ENCODE assay signal across 22 mouse cellular contexts in genomic region chr4:88697753-88698152, GRCm38 (mm10). TPM values are rescaled to one million over a fixed set of nuclear protein-coding genes. Genes with fewer than 3 reads are reported as not detected.
"Had no signal": no experiment of that assay in that cellular context is flagged by ENCODE, and none has a peak within 500 bp of the region (broad histone marks: within the 10 kb centered on the region; RNA-seq: fewer than 3 reads in every experiment).

No protein-coding gene starts in this region.

- H3K27ac ChIP-seq: lung, embryonic 15.5 days; midbrain, embryonic 13.5 days; midbrain, embryonic 15.5 days; neural tube, embryonic 12.5 days; stomach, embryonic 15.5 days; stomach, postnatal 0 days had no signal

- DNase-seq: lung, adult 2 months; lung, postnatal 14 days; lung, postnatal 36 days; right cerebral cortex, postnatal 14 days; thymus, adult 2 months; thymus, postnatal 25 days; thymus, postnatal 4 days had no signal

- ATAC-seq: lung, postnatal 0 days; midbrain, embryonic 13.5 days; midbrain, embryonic 15.5 days had no signal

- H3K4me3 ChIP-seq: lung, embryonic 15.5 days; midbrain, embryonic 13.5 days; midbrain, embryonic 15.5 days; neural tube, embryonic 12.5 days; stomach, embryonic 15.5 days had no signal

- H3K4me1 ChIP-seq: lung, embryonic 15.5 days; midbrain, embryonic 13.5 days; midbrain, embryonic 15.5 days; neural tube, embryonic 12.5 days; stomach, embryonic 15.5 days had no signal

- H3K9ac ChIP-seq: lung, embryonic 15.5 days; midbrain, embryonic 13.5 days; midbrain, embryonic 15.5 days; neural tube, embryonic 12.5 days; stomach, embryonic 15.5 days had no signal

- H3K36me3 ChIP-seq: lung, embryonic 15.5 days; midbrain, embryonic 13.5 days; midbrain, embryonic 15.5 days; neural tube, embryonic 12.5 days; stomach, embryonic 15.5 days had no signal

- H3K27me3 ChIP-seq: lung, embryonic 15.5 days; megakaryocyte, embryonic 14.5 days; midbrain, embryonic 15.5 days; neural tube, embryonic 12.5 days; stomach, embryonic 15.5 days had no signal

- H3K4me2 ChIP-seq: lung, embryonic 15.5 days; midbrain, embryonic 11.5 days; midbrain, embryonic 13.5 days; midbrain, embryonic 15.5 days; neural tube, embryonic 12.5 days; stomach, embryonic 15.5 days had no signal

- H3K9me3 ChIP-seq: lung, embryonic 15.5 days; megakaryocyte, embryonic 14.5 days; midbrain, embryonic 13.5 days; midbrain, embryonic 15.5 days; neural tube, embryonic 12.5 days; stomach, embryonic 15.5 days had no signal

RNA-seq across cellular contexts. Expression of gene Ifnab, which starts 6.6 kb away (rescaled TPM):
- polyA plus RNA-seq: lung, adult 2 months; lung, embryonic 15.5 days; lung, postnatal 0 days; macrophage; midbrain, embryonic 11.5 days; midbrain, embryonic 13.5 days; midbrain, embryonic 15.5 days; midbrain, postnatal 0 days; neural tube, embryonic 12.5 days; neural tube, embryonic 14.5 days; spleen, adult 2 months; stomach, embryonic 15.5 days; stomach, postnatal 0 days; thymus, adult 2 months; urinary bladder, adult 2 months had no signal

RNA-seq across cellular contexts. Expression of gene Ifna2, which starts 14.0 kb away (rescaled TPM):
- polyA plus RNA-seq: lung, adult 2 months; lung, embryonic 15.5 days; lung, postnatal 0 days; macrophage; midbrain, embryonic 11.5 days; midbrain, embryonic 13.5 days; midbrain, embryonic 15.5 days; midbrain, postnatal 0 days; neural tube, embryonic 12.5 days; neural tube, embryonic 14.5 days; spleen, adult 2 months; stomach, embryonic 15.5 days; stomach, postnatal 0 days; testis, adult 2 months; thymus, adult 2 months; urinary bladder, adult 2 months had no signal

RNA-seq across cellular contexts. Expression of gene Ifna16, which starts 21.0 kb away (rescaled TPM):
- polyA plus RNA-seq: lung, adult 2 months; lung, embryonic 15.5 days; lung, postnatal 0 days; macrophage; midbrain, embryonic 11.5 days; midbrain, embryonic 13.5 days; midbrain, embryonic 15.5 days; midbrain, postnatal 0 days; neural tube, embryonic 12.5 days; neural tube, embryonic 14.5 days; spleen, adult 2 months; stomach, embryonic 15.5 days; stomach, postnatal 0 days; testis, adult 2 months; thymus, adult 2 months; urinary bladder, adult 2 months had no signal

RNA-seq across cellular contexts. Expression of gene Gm26566, which starts 23.9 kb away (rescaled TPM):
- polyA plus RNA-seq: lung, postnatal 0 days; macrophage had no signal
